Mouse (Mus musculus) C2C12 (cell line): ENCODE data around the gene Lmx1b.

ENCODE experiments used
- CTCF ChIP-seq: IDR thresholded peaks from one replicate; pipeline ENCODE4 v1.5.1; 2011; ENCODE audit not compliant: control insufficient read depth, insufficient read depth, insufficient read length
- MAX ChIP-seq: IDR thresholded peaks from one replicate; pipeline ENCODE4 v1.6.1; 2011; ENCODE audit warnings: mild to moderate bottlenecking, control low read depth
- MYOG ChIP-seq: IDR thresholded peaks from one replicate; pipeline ENCODE4 v1.6.1; 2011; ENCODE audit not compliant: control insufficient read depth, insufficient read length; ENCODE audit errors: extremely low read depth
- USF1 ChIP-seq: IDR thresholded peaks from one replicate; pipeline ENCODE4 v1.6.1; 2011; ENCODE audit warnings: low read depth, mild to moderate bottlenecking, control low read depth, moderate library complexity

- TF ChIP-seq CTCF (no peak), MAX (no peak), MYOG (no peak), USF1 (no peak)
These were observed 3.7 kb upstream of the Lmx1b start for GRCm38 (mm10) chr2:33643721-33644713.
